Mouse (Mus musculus) midbrain, postnatal 0 days (tissue): ENCODE results near the gene Arhgef15. TPM values are rescaled to one million over a fixed set of nuclear protein-coding genes. Genes with fewer than 3 reads are reported as not detected.
A peak's percentile ranks its signal among the peaks of the same experiment; 100 is the strongest.
"Not testable (repeated sequence)": the region's sequence is repeated elsewhere in the genome, so short reads cannot be mapped to it uniquely, and the experiment has no call there.

ENCODE experiments used
- ATAC-seq: fragments of 200-750 bp; cut with Nextera tagmentation; 2 replicates; pipeline ENCODE4 v1.8.0; 2017; ENCODE audit warnings: moderate number of reproducible peaks, mild to moderate bottlenecking, moderate TSS enrichment, moderate library complexity; ENCODE audit not compliant: low FRiP score
- DNase-seq: peaks from one replicate; pipeline ENCODE4 v3.0.0-alpha.2; 2015; ENCODE audit warnings: low spot score
- H3K27ac ChIP-seq: fragments of 300-500 bp; sonication (generic); 2 replicates; pipeline ENCODE4 v1.5.1; 2014; ENCODE audit warnings: low read depth, mild to moderate bottlenecking, low read length, mixed read lengths
- H3K27me3 ChIP-seq: fragments of 300-500 bp; sonication (generic); 2 replicates; pipeline ENCODE4 v1.6.1; 2014; ENCODE audit warnings: low read length, control low read depth, mixed read lengths; ENCODE audit not compliant: insufficient read depth
- H3K36me3 ChIP-seq: fragments of 300-500 bp; sonication (generic); 2 replicates; pipeline ENCODE4 v1.6.1; 2014; ENCODE audit warnings: low read length, control low read depth, mixed read lengths; ENCODE audit not compliant: insufficient read depth
- H3K4me1 ChIP-seq: fragments of 300-500 bp; sonication (generic); 2 replicates; pipeline ENCODE4 v1.6.1; 2014; ENCODE audit warnings: mild to moderate bottlenecking, control low read depth, antibody characterized with exemption, low read length, mixed read lengths; ENCODE audit not compliant: insufficient read depth
- H3K4me2 ChIP-seq: fragments of 300-500 bp; sonication (generic); 2 replicates; pipeline ENCODE4 v1.6.1; 2014; ENCODE audit warnings: low read depth, mild to moderate bottlenecking, low read length, mixed read lengths; ENCODE audit not compliant: poor library complexity, severe bottlenecking
- H3K4me3 ChIP-seq: fragments of 300-500 bp; sonication (generic); 2 replicates; pipeline ENCODE4 v1.5.1; 2014; ENCODE audit warnings: low read depth, mild to moderate bottlenecking, low read length, moderate library complexity
- H3K9ac ChIP-seq: fragments of 300-500 bp; sonication (generic); replicated peaks from 2 replicates; pipeline ENCODE4 v1.6.1; 2014; ENCODE audit warnings: mild to moderate bottlenecking, low read length, moderate library complexity, mixed read lengths; ENCODE audit not compliant: poor library complexity, severe bottlenecking
- H3K9me3 ChIP-seq: fragments of 300-500 bp; sonication (generic); 2 replicates; pipeline ENCODE4 v1.6.1; 2016; ENCODE audit warnings: low read length, control low read depth
- CTCF ChIP-seq: IDR thresholded peaks from 2 replicates; pipeline ENCODE4 v1.5.1; 2016; ENCODE audit warnings: antibody characterized with exemption, mild to moderate bottlenecking
- WGBS: fragments of 180-500 bp; shearing (Covaris S2); extraction: QIAGEN DNeasy Blood & Tissue Kit; methylation state at CpG from one replicate; pipeline ENCODE4 v1.1.7; 2014; 5-methylcytosine and 5-hydroxymethylcytosine counted together
- polyA plus RNA-seq: library from polyadenylated mRNA; unstranded; fragments of >200 nt; fragmentation: Nextera tagmentation; extraction: Ambion mirVana; gene quantifications from 2 replicates; pipeline ENCODE4 v1.2.1, GENCODE M21; 2015
- total RNA-seq: library from RNA; depleted of rRNA; stranded (reverse); fragments of >200 nt; gene quantifications from 2 replicates; pipeline ENCODE4 v1.2.3, GENCODE M21; 2014

Arhgef15 gene
- total and polyA plus RNA-seq, 2 experiments from 2014 or later = 23.3 to 27.6 TPM

- peak overlapping the region; percentile 69 for H3K4me2 ChIP-seq
- no peak for TF ChIP-seq CTCF
- DNase-seq = no peak
- WGBS = 29% methylated on average over 4 of the region's 4 CpGs
- peak overlapping the region; percentile 66 for H3K9ac ChIP-seq
- H3K27me3 ChIP-seq = no peaks in the 10 kb centered on the region
- H3K27ac ChIP-seq = peak overlapping the region; percentile 89; the same call in 1 of the 2 replicates
- no peak for ATAC-seq
- no peaks in the 10 kb centered on the region for H3K4me1 ChIP-seq
- H3K36me3 ChIP-seq = peaks cover 3% of the 10 kb centered on the region; the same call in 1 of the 2 replicates
- H3K9me3 ChIP-seq = no peaks in the 10 kb centered on the region
- H3K4me3 ChIP-seq = peak overlapping the region; percentile 44
These were observed 16.8 kb downstream of the Arhgef15 start for GRCm38 (mm10) chr11:68940516-68940915.

- H3K27me3 ChIP-seq = no peaks in the 10 kb centered on the region
- no peaks in the 10 kb centered on the region for H3K9me3 ChIP-seq
- H3K4me3 ChIP-seq = peak overlapping the region; percentile 44
- DNase-seq (peak; percentile 96), ATAC-seq (peak; percentile 98)
- H3K27ac ChIP-seq = peak overlapping the region; percentile 89
- H3K4me1 ChIP-seq = no peaks in the 10 kb centered on the region
- TF ChIP-seq CTCF = no peak
- H3K4me2 ChIP-seq = peak overlapping the region; percentile 69
- 1% methylated on average over 16 of the region's 16 CpGs for WGBS
- peaks cover under 1% of the 10 kb centered on the region; the same call in 1 of the 2 replicates for H3K36me3 ChIP-seq
- peak overlapping the region; percentile 66 for H3K9ac ChIP-seq
These were observed 17.6 kb downstream of the Arhgef15 start for GRCm38 (mm10) chr11:68939451-68940304.

GRCm38 (mm10) chr11:68936951-68937350, 20.3 kb downstream of the Arhgef15 start:
- ATAC-seq = not testable (repeated sequence)

GRCm38 (mm10) chr11:68933885-68934507, 23.3 kb downstream of the Arhgef15 start:
- WGBS = 60% methylated on average over 5 of the region's 5 CpGs
- ATAC-seq (no peak), DNase-seq (peak; percentile 51)
- Histone ChIP-seq H3K9ac (no peak overlapping the region), H3K27me3 (no peaks in the 10 kb centered on the region), H3K4me3 (no peak overlapping the region), H3K27ac (no peak overlapping the region; the same call in 1 of the 2 replicates), H3K4me1 (no peaks in the 10 kb centered on the region), H3K4me2 (no peak overlapping the region), H3K9me3 (no peaks in the 10 kb centered on the region), H3K36me3 (no peaks in the 10 kb centered on the region)
- no peak for TF ChIP-seq CTCF

More at GRCm38 (mm10) chr11:68936951-68937350, 20.3 kb downstream of the Arhgef15 start:
- not testable (repeated sequence) for DNase-seq, H3K4me3 ChIP-seq, H3K9me3 ChIP-seq, H3K4me1 ChIP-seq, H3K4me2 ChIP-seq, H3K36me3 ChIP-seq, H3K27me3 ChIP-seq, H3K27ac ChIP-seq, H3K9ac ChIP-seq
- 89% methylated on average over 4 of the region's 4 CpGs for WGBS

- no peak overlapping the region for H3K9ac ChIP-seq
- no peaks in the 10 kb centered on the region for H3K4me1 ChIP-seq
- H3K4me2 ChIP-seq = no peak overlapping the region
- no peak for TF ChIP-seq CTCF
- no peaks in the 10 kb centered on the region for H3K27me3 ChIP-seq
- ATAC-seq (no peak), DNase-seq (no peak)
- H3K4me3 ChIP-seq = no peak overlapping the region
- H3K27ac ChIP-seq = no peak overlapping the region
- WGBS = 87% methylated on average over 6 of the region's 6 CpGs
- no peaks in the 10 kb centered on the region for H3K36me3 ChIP-seq
- no peaks in the 10 kb centered on the region for H3K9me3 ChIP-seq
These were observed 27.3 kb downstream of the Arhgef15 start for GRCm38 (mm10) chr11:68929947-68930346.

- no peaks in the 10 kb centered on the region for H3K4me1 ChIP-seq
- no peak within 1 kb of the TSS for H3K9ac ChIP-seq
- no peak within 1 kb of the TSS for H3K4me3 ChIP-seq
- H3K9me3 ChIP-seq = no peaks in the 10 kb centered on the region
- H3K27ac ChIP-seq = no peak within 1 kb of the TSS
- ATAC-seq (no peak), DNase-seq (no peak)
- H3K36me3 ChIP-seq = no peaks in the 10 kb centered on the region
- no peak within 1 kb of the TSS for H3K4me2 ChIP-seq
- WGBS = 74% methylated on average over 3 of the region's 3 CpGs
- no peaks in the 10 kb centered on the region for H3K27me3 ChIP-seq
- no peak for TF ChIP-seq CTCF
These were observed 30.3 kb downstream of the Arhgef15 start, which contains the start of gene Odf4 for GRCm38 (mm10) chr11:68926981-68927380. Odf4 (minus strand) TSS chr11:68927081.
